Mouse (Mus musculus): ENCODE data around the gene Sufu.

The Sufu gene

DNA sequence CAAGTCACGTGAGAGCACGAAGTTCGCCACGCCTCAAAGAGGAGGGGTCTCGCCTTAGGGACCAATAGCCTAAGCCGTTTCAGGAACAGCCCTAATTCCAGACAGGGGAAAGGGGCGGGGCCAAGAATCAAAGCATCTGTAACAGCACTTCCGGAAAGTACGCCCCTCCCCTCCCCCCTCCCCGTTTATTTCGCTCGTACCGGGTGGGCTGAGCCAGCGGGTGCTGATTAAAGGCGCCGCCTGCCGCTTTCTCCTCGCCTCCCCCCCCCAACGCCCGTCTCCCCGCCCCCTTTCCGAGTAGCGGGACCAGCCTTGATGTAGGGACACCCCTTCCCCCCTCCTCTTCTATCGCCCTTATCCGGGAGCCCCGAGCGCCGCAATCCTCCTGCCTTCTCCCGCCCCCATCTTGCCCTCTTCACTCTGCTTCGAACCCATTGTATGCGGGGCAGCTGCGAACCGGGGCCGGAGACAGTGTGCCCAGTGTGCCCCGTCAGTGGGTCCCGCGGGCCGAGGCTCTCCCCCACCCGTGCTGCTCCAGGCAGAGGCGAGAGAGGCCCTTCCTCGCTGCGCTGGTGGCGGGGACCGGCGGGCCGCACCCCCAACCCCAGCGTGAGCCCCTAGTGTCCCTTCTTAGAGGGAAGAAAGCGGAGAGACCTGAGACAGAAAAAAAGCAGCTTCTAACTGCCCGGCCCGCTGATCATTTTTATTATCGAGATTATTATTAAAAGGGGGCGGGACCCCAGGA lies 103.3 kb downstream of the Sufu start:
- peak; percentile 100 for DNase-seq (ENCODE audit: low spot score)

GRCm38 (mm10) chr19:46500581-46501341 lies 104.1 kb downstream of the Sufu start:
- peak; percentile 79 for DNase-seq (ENCODE audit: low spot score)

GRCm38 (mm10) chr19:46501401-46502068 lies 104.8 kb downstream of the Sufu start, which contains the start of gene Trim8:
TSS of gene Trim8 (plus strand) at chr19:46501702.
- DNase-seq (ENCODE audit: low spot score) = peak; percentile 84

- peak; percentile 61 for DNase-seq (ENCODE audit: low spot score)
These were observed 105.4 kb downstream of the Sufu start for GRCm38 (mm10) chr19:46502069-46502455.

DNA sequence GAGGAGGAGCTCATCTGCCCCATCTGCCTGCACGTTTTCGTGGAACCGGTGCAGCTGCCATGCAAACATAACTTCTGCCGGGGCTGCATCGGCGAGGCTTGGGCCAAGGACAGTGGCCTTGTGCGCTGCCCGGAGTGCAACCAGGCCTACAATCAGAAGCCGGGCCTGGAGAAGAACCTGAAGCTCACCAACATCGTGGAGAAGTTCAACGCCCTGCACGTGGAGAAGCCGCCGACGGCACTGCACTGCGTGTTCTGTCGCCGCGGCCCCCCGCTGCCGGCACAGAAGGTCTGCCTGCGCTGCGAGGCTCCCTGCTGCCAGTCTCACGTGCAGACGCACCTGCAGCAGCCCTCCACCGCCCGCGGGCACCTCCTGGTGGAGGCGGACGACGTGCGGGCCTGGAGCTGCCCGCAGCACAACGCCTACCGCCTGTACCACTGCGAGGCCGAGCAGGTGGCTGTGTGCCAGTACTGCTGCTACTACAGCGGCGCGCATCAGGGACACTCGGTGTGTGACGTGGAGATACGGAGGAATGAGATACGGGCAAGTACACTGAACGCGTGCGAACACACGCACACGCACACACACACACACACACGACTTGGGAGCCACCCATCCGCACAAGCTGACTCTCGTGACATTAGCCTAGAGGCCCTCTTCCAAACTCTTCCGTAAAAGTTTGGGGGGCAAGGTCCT lies 105.9 kb downstream of the Sufu start:
- DNase-seq (ENCODE audit: low spot score) = peak; percentile 69

GRCm38 (mm10) chr19:46503351-46504084 lies 106.8 kb downstream of the Sufu start:
- peak; percentile 71 for DNase-seq (ENCODE audit: low spot score)

DNA sequence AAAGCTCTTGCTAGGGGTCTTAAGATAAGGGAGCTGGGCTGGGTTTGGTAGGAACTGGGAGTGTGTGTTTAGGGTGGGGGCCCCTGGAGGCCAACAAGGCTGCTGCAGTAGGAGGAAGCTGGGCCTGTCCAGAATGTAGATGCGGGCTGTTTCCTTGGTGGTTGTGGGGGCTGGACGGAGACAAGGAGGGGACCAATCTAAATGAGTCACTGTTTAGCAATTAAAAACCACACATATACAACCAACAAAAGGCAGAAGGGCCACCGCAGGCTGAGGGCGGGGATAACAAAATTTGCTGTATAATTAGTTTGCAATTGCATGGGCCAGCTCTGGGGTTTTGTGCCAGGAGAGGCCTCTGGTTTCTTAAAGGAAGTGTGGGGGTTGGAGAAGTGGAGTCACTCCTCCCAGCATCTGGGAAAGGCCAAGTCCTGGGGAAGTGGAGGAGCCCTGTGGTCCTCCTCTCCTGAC lies 107.4 kb downstream of the Sufu start:
- no peak for DNase-seq (ENCODE audit: low spot score)

DNA sequence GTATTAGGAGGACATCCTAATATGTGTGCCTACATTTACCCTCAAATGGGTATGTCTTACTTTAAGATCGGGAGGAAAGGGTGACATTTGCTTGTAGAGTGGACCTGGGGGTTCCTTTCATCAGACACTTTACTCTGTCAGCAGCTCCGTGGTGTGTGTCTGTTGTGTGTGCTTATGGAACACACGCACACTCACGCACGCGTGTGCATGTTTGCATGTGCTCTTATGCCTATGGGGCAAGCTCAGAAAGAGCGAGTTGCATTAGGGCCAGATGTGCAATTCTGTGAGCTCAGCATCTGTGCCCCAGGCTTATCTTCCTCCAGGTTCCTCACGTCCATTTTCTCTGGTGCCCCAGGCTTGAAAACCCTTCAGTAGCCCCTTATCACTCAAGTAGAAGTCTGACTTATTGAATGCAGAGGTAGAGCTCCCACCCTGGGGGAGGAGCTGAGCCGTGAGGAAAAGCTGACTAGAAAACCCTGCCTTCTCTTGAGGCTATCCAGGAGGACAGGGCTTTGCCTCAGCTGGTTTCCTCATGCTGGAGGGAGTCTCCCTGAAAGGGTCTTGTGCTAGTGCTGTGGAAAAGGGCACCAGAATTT lies 108.2 kb downstream of the Sufu start:
- DNase-seq (ENCODE audit: low spot score) = no peak

GRCm38 (mm10) chr19:46505646-46506371 lies 109.1 kb downstream of the Sufu start:
- no peak for DNase-seq (ENCODE audit: low spot score)

DNA sequence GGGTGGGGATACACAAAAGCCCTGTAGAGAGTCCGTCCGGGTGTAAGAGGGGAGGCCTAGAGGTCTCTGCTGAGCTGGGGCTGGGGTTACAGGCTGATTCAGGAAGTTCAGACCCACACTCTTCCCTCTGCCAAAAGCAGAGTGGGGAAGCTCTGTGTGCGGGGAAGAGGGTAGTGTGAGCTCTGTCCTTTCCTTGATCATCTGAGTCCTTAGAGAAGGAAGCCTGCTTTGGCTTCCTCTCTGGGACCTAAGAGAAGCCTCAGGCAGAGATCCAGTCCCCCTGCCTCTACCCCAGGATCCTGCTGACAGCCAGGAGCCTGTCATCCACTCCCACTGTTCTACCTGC lies 109.6 kb downstream of the Sufu start:
- no peak for DNase-seq (ENCODE audit: low spot score)

- peak; percentile 56 for DNase-seq (ENCODE audit: low spot score)
These were observed 110.5 kb downstream of the Sufu start for GRCm38 (mm10) chr19:46507181-46507581.

DNA sequence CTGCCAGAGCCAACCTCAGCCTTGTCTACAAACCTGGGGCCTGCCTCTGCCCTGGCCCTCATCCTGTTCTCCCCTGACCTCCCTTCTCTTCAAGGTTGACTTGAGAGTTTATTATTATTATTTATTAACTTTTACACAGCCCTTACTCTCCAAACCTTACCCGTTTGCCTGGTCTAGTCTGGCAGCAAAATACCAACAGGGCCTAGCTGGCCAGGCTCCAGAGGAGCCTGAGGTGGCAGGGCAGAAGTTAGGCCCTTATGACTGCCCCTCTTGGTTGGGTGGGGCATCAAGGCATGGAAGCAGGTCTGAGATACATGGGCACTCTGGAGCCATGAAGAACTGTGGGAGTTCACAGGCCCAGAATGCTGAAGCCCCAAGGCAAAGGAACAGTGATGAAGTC lies 111.1 kb downstream of the Sufu start:
- no peak for DNase-seq (ENCODE audit: low spot score)

- DNase-seq (ENCODE audit: low spot score) = no peak
These were observed 112.0 kb downstream of the Sufu start for GRCm38 (mm10) chr19:46508738-46509137.

DNA sequence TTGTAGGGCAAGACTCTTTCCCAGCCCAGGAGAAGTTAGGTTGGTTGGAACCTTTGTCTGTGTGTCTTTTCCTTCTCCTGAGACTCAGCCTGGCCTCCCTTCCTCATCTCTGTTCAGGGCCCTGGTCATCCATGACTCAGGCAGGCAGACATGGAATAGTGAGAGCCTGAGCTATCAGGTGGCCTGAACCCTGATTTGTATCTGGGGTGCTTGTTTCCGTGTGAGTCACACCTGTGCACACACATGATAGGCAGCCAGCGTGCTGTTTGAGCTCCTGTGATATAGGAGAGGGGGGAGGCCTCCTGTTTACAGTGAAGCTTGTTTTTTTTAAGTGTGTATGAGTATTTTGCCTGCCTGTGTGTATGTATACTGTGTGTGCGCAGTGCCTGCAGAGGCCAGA lies 112.5 kb downstream of the Sufu start:
- DNase-seq (ENCODE audit: low spot score) = no peak

GRCm38 (mm10) chr19:46509736-46510135 lies 113.0 kb downstream of the Sufu start:
- no peak for DNase-seq (ENCODE audit: low spot score)

- no peak for DNase-seq (ENCODE audit: low spot score)
These were observed 113.7 kb downstream of the Sufu start for GRCm38 (mm10) chr19:46510401-46510800.

- DNase-seq (ENCODE audit: low spot score) = no peak
These were observed 114.1 kb downstream of the Sufu start for GRCm38 (mm10) chr19:46510824-46511223.

GRCm38 (mm10) chr19:46511263-46511662 lies 114.6 kb downstream of the Sufu start:
- DNase-seq (ENCODE audit: low spot score) = no peak

GRCm38 (mm10) chr19:46514387-46514786 lies 117.7 kb downstream of the Sufu start:
- DNase-seq (ENCODE audit: low spot score) = no peak

DNA sequence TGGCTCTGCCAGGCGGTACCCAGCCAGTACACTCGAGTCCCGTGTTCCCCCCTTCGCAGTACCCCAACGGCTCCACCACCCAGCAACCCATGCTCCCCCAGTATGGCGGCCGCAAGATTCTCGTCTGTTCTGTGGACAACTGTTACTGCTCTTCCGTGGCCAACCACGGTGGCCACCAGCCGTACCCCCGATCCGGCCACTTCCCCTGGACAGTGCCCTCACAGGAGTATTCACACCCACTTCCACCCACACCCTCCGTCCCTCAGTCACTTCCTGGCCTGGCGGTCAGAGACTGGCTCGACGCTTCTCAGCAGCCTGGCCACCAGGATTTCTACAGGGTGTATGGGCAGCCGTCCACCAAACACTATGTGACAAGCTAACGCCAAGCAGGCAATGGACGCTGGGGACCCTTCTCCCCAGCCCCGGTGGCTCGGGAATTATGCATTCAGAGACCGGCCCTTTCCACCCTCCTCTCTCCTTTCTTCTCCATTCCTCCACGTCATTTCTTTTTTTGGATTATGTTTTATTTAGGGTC lies 118.7 kb downstream of the Sufu start:
- no peak for DNase-seq (ENCODE audit: low spot score)
